Mouse (Mus musculus) cerebellum, adult 2 months (tissue): ENCODE results near the gene Bin2.

ENCODE experiments used
- CTCF ChIP-seq: fragments of 200-500 bp; IDR thresholded peaks from 2 replicates; pipeline ENCODE4 v1.5.1; 2011; ENCODE audit warnings: low read depth, mild to moderate bottlenecking, control low read depth, low read length, moderate library complexity, borderline replicate concordance; ENCODE audit not compliant: insufficient read depth
- POLR2A ChIP-seq: fragments of 200-500 bp; IDR thresholded peaks from 2 replicates; pipeline ENCODE4 v1.6.1; 2011; ENCODE audit warnings: low read length, control low read depth, borderline replicate concordance; ENCODE audit not compliant: insufficient read depth

DNA sequence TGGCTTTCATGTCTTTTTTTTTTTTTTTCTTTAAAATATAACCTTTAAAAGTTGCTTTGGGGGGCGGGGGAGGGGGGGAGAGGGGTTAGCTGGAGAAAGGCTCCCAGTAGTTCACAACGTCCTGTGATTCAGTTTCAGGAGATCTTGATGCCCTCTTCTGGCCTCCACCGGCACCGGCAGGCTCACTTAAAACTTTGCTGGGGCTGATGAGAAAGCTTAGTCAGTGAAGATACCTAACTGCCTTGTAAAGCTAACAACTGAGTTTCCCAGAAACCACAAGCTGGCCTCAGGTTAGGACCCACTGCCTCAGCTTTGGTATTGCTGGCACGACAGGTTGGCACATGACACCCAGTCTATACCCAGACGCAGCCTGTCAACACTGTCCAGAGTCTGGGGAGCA lies 31.7 kb downstream of the Bin2 start:
- no peak for TF ChIP-seq POLR2A
- TF ChIP-seq CTCF, result peak; percentile 23; the same call in 1 of the 2 replicates
